Mouse (Mus musculus) heart, postnatal 0 days (tissue): Measurements from ENCODE around the gene Sh3bp4. TPM values are rescaled to one million over a fixed set of nuclear protein-coding genes. Genes with fewer than 3 reads are reported as not detected.

Experiments
- ATAC-seq: fragments of 200-750 bp; cut with Nextera tagmentation; 2 replicates; pipeline ENCODE4 v1.8.0; 2017; ENCODE audit warnings: low read depth, moderate number of reproducible peaks, moderate library complexity; ENCODE audit not compliant: insufficient read depth
- DNase-seq: peaks from one replicate; pipeline ENCODE4 v3.0.0-alpha.2; 2016; ENCODE audit warnings: low spot score
- H3K27ac ChIP-seq: fragments of 300-500 bp; sonication (generic); 2 replicates; pipeline ENCODE4 v1.5.1; 2014; ENCODE audit warnings: low read depth, mild to moderate bottlenecking
- H3K27me3 ChIP-seq: fragments of 300-500 bp; sonication (generic); 2 replicates; pipeline ENCODE4 v1.6.1; 2014; ENCODE audit warnings: low read length, mixed read lengths; ENCODE audit not compliant: control insufficient read depth, insufficient read depth
- H3K36me3 ChIP-seq: fragments of 300-500 bp; sonication (generic); replicated peaks from 2 replicates; pipeline ENCODE4 v1.6.1; 2014; ENCODE audit warnings: low read length, mixed read lengths; ENCODE audit not compliant: control insufficient read depth, insufficient read depth
- H3K4me1 ChIP-seq: fragments of 300-500 bp; sonication (generic); 2 replicates; pipeline ENCODE4 v1.6.1; 2014; ENCODE audit warnings: antibody characterized with exemption; ENCODE audit not compliant: control insufficient read depth, insufficient read depth
- H3K4me2 ChIP-seq: fragments of 300-500 bp; sonication (generic); 2 replicates; pipeline ENCODE4 v1.6.1; 2014; ENCODE audit warnings: low read depth, mild to moderate bottlenecking, low read length, moderate library complexity
- H3K4me3 ChIP-seq: fragments of 300-500 bp; sonication (generic); 2 replicates; pipeline ENCODE4 v1.5.1; 2014; ENCODE audit warnings: low read depth, low read length
- H3K9ac ChIP-seq: fragments of 300-500 bp; sonication (generic); replicated peaks from 2 replicates; pipeline ENCODE4 v1.6.1; 2014; ENCODE audit warnings: low read depth, low read length, mixed read lengths
- H3K9me3 ChIP-seq: fragments of 300-500 bp; sonication (generic); replicated peaks from 2 replicates; pipeline ENCODE4 v1.6.1; 2016; ENCODE audit warnings: low read length; ENCODE audit not compliant: control insufficient read depth
- CTCF ChIP-seq: IDR thresholded peaks from 2 replicates; pipeline ENCODE4 v1.5.1; 2016; ENCODE audit warnings: antibody characterized with exemption, control low read depth, low read depth
- EP300 ChIP-seq: IDR thresholded peaks from 2 replicates; pipeline ENCODE4 v1.6.1; 2016; ENCODE audit warnings: antibody characterized with exemption, low read depth
- WGBS: fragments of 180-500 bp; shearing (Covaris S2); extraction: QIAGEN DNeasy Blood & Tissue Kit; methylation state at CpG from one replicate; pipeline ENCODE4 v1.1.7; 2014; 5-methylcytosine and 5-hydroxymethylcytosine counted together
- polyA plus RNA-seq: library from polyadenylated mRNA; unstranded; fragments of >200 nt; fragmentation: Nextera tagmentation; extraction: Ambion mirVana; gene quantifications from 2 replicates; pipeline ENCODE4 v1.2.1, GENCODE M21; 2015
- total RNA-seq: library from RNA; depleted of rRNA; stranded (reverse); fragments of >200 nt; gene quantifications from 2 replicates; pipeline ENCODE4 v1.2.3, GENCODE M21; 2014; ENCODE audit warnings: low replicate concordance

Gene Sh3bp4
- total and polyA plus RNA-seq, 2 experiments from 2014 or later: 15.1 to 50.6 TPM

- WGBS: 60% methylated on average over 6 of the region's 6 CpGs
- H3K9ac ChIP-seq: no peak overlapping the region
- peaks cover 18% of the 10 kb centered on the region for H3K36me3 ChIP-seq
- H3K9me3 ChIP-seq: no peaks in the 10 kb centered on the region
- no peak overlapping the region for H3K27ac ChIP-seq
- DNase-seq (no peak), ATAC-seq (no peak)
- no peak overlapping the region for H3K4me3 ChIP-seq
- no peaks in the 10 kb centered on the region for H3K27me3 ChIP-seq
- H3K4me1 ChIP-seq: peaks cover 51% of the 10 kb centered on the region
- H3K4me2 ChIP-seq: no peak overlapping the region
- TF ChIP-seq CTCF (no peak), EP300 (no peak)
Measured at GRCm38 (mm10) chr1:89110767-89111534, 40.7 kb downstream of the Sh3bp4 start.

- 33% methylated on average over 1 of the region's 1 CpGs for WGBS
- DNase-seq (no peak), ATAC-seq (no peak; the same call in 1 of the 2 replicates)
- Histone ChIP-seq H3K36me3 (peaks cover 13% of the 10 kb centered on the region), H3K4me2 (no peak overlapping the region), H3K27me3 (no peaks in the 10 kb centered on the region), H3K4me1 (peaks cover 50% of the 10 kb centered on the region), H3K9me3 (no peaks in the 10 kb centered on the region), H3K27ac (peak overlapping the region; percentile 59; the same call in 1 of the 2 replicates), H3K4me3 (no peak overlapping the region), H3K9ac (no peak overlapping the region)
- TF ChIP-seq EP300 (no peak), CTCF (no peak)
Measured at GRCm38 (mm10) chr1:89112544-89112943, 42.3 kb downstream of the Sh3bp4 start.

GRCm38 (mm10) chr1:89113731-89114130, 43.5 kb downstream of the Sh3bp4 start:
- peaks cover 46% of the 10 kb centered on the region for H3K4me1 ChIP-seq
- WGBS: 83% methylated on average over 3 of the region's 3 CpGs

GRCm38 (mm10) chr1:89117062-89117461, 46.8 kb downstream of the Sh3bp4 start:
- no peak overlapping the region for H3K9ac ChIP-seq
- DNase-seq (no peak), ATAC-seq (no peak)
- peaks cover 6% of the 10 kb centered on the region for H3K36me3 ChIP-seq
- 79% methylated on average over 5 of the region's 5 CpGs for WGBS
- H3K27me3 ChIP-seq: no peaks in the 10 kb centered on the region
- H3K4me1 ChIP-seq: peaks cover 53% of the 10 kb centered on the region
- no peak overlapping the region for H3K4me3 ChIP-seq
- H3K27ac ChIP-seq: no peak overlapping the region
- H3K4me2 ChIP-seq: no peak overlapping the region
- TF ChIP-seq EP300: no peak
- TF ChIP-seq CTCF: no peak
- H3K9me3 ChIP-seq: no peaks in the 10 kb centered on the region

More at GRCm38 (mm10) chr1:89113731-89114130, 43.5 kb downstream of the Sh3bp4 start:
- Histone ChIP-seq H3K4me3 (no peak overlapping the region), H3K36me3 (peaks cover 6% of the 10 kb centered on the region), H3K4me2 (no peak overlapping the region), H3K27me3 (no peaks in the 10 kb centered on the region), H3K27ac (no peak overlapping the region), H3K9me3 (no peaks in the 10 kb centered on the region), H3K9ac (no peak overlapping the region)
- TF ChIP-seq CTCF (no peak), EP300 (no peak)
- no peak for DNase-seq
- ATAC-seq: no peak

- no peak for DNase-seq
- no peak for ATAC-seq
- H3K9me3 ChIP-seq: no peaks in the 10 kb centered on the region
- peaks cover 55% of the 10 kb centered on the region for H3K4me1 ChIP-seq
- no peak overlapping the region for H3K4me2 ChIP-seq
- whole genome bisulfite sequencing: 76% methylated on average over 3 of the region's 3 CpGs
- H3K36me3 ChIP-seq: peaks cover 6% of the 10 kb centered on the region; the same call in 1 of the 2 replicates
- H3K9ac ChIP-seq: no peak overlapping the region
- H3K27me3 ChIP-seq: no peaks in the 10 kb centered on the region
- no peak overlapping the region for H3K4me3 ChIP-seq
- no peak for TF ChIP-seq CTCF
- no peak for TF ChIP-seq EP300
- H3K27ac ChIP-seq: no peak overlapping the region
Measured at GRCm38 (mm10) chr1:89118076-89118475, 47.9 kb downstream of the Sh3bp4 start.
